ENCODE assay signal across 12 mouse cellular contexts in genomic region chr1:91043191-91043590, GRCm38 (mm10). TPM values are rescaled to one million over a fixed set of nuclear protein-coding genes. Genes with fewer than 3 reads are reported as not detected.
DNase-seq lines count a peak whose midpoint lies in the region; ATAC-seq and TF ChIP-seq lines count a peak whose summit lies in the region.
"Had no signal": no experiment of that assay in that cellular context is flagged by ENCODE, and none has a peak within 500 bp of the region (broad histone marks: within the 10 kb centered on the region; RNA-seq: fewer than 3 reads in every experiment).

No protein-coding gene starts in this region.

- peak overlapping the region; percentile 59; the same call in 1 of the 2 replicates for H3K9ac ChIP-seq in heart, embryonic 14.5 days (ENCODE audit: low read length)
- no peak overlapping the region for H3K9ac ChIP-seq in midbrain, postnatal 0 days (replicated peaks; ENCODE audit: low read length, poor library complexity, severe bottlenecking)
- no peak overlapping the region for H3K9ac ChIP-seq in midbrain, embryonic 16.5 days (ENCODE audit: low read depth, low read length)
- H3K9ac ChIP-seq in stomach, postnatal 0 days (ENCODE audit: low read length), result 0 out of 2 replicates have a peak overlapping the region, but pooled peaks have one; percentile 13
- H3K9ac ChIP-seq: neural tube, embryonic 13.5 days had no signal

- no peaks in the 10 kb centered on the region for H3K9me3 ChIP-seq in heart, embryonic 14.5 days (ENCODE audit: control insufficient read depth, low read length)
- H3K9me3 ChIP-seq in midbrain, postnatal 0 days (ENCODE audit: low read length), result no peaks in the 10 kb centered on the region
- H3K9me3 ChIP-seq in midbrain, embryonic 16.5 days (replicated peaks; ENCODE audit: control insufficient read depth, low read length, poor library complexity, severe bottlenecking), result no peaks in the 10 kb centered on the region
- H3K9me3 ChIP-seq in stomach, postnatal 0 days (ENCODE audit: control insufficient read depth, low read length), result no peaks in the 10 kb centered on the region
- H3K9me3 ChIP-seq: neural tube, embryonic 13.5 days had no signal

- H3K36me3 ChIP-seq in heart, embryonic 14.5 days (ENCODE audit: control insufficient read depth, insufficient read depth, low read length), result peaks cover 8% of the 10 kb centered on the region
- no peaks in the 10 kb centered on the region for H3K36me3 ChIP-seq in midbrain, postnatal 0 days (ENCODE audit: insufficient read depth, low read length)
- no peaks in the 10 kb centered on the region for H3K36me3 ChIP-seq in midbrain, embryonic 16.5 days (ENCODE audit: control insufficient read depth, insufficient read depth, low read length)
- H3K36me3 ChIP-seq in stomach, postnatal 0 days (ENCODE audit: control insufficient read depth, insufficient read depth, low read length), result no peaks in the 10 kb centered on the region
- H3K36me3 ChIP-seq: G1E; neural tube, embryonic 13.5 days had no signal

- ATAC-seq in heart, embryonic 14.5 days (ENCODE audit: insufficient number of reproducible peaks, insufficient read depth, low FRiP score, low read depth), result no peak
- ATAC-seq in midbrain, postnatal 0 days (ENCODE audit: low FRiP score), result no peak
- ATAC-seq in midbrain, embryonic 16.5 days, result no peak; the same call in 1 of the 2 replicates
- ATAC-seq in stomach, postnatal 0 days (ENCODE audit: low FRiP score, low TSS enrichment), result peak; percentile 64

- no peak for TF ChIP-seq POLR2A in cerebellum, adult 2 months (IDR thresholded peaks at IDR 0.05; ENCODE audit: borderline replicate concordance, insufficient read depth, low read length)

- no peak for DNase-seq in heart, adult 8-10 months (ENCODE audit: low spot score)
- peak; percentile 58 for DNase-seq in midbrain, postnatal 0 days (ENCODE audit: low spot score)
- DNase-seq in heart, postnatal 4 days, result peak; percentile 62
- DNase-seq in stomach, postnatal 0 days (ENCODE audit: low spot score), result peak; percentile 82
- DNase-seq in ovary, adult 18-20 months (ENCODE audit: low spot score), result no peak
- no peak for DNase-seq in cerebellum, adult 2 months
- DNase-seq: adrenal gland, postnatal 25 days; kidney, postnatal 4 days had no signal

- no peak overlapping the region for H3K4me3 ChIP-seq in heart, embryonic 14.5 days (ENCODE audit: control insufficient read depth in 1 of 2, insufficient read depth in 1 of 2, low read depth in 1 of 2, low read length in 2 of 2)
- H3K4me3 ChIP-seq in midbrain, postnatal 0 days (ENCODE audit: low read depth, low read length), result no peak overlapping the region
- H3K4me3 ChIP-seq in midbrain, embryonic 16.5 days (ENCODE audit: low read depth, low read length), result no peak overlapping the region
- H3K4me3 ChIP-seq in stomach, postnatal 0 days (ENCODE audit: low read depth, low read length), result no peak overlapping the region
- no peak overlapping the region for H3K4me3 ChIP-seq in cerebellum, adult 2 months (replicated peaks; ENCODE audit: insufficient read depth, low read depth, low read length)
- H3K4me3 ChIP-seq: neural tube, embryonic 13.5 days had no signal

- TF ChIP-seq CTCF in midbrain, postnatal 0 days (IDR thresholded peaks at IDR 0.05), result no peak
- no peak for TF ChIP-seq CTCF in stomach, postnatal 0 days (IDR thresholded peaks at IDR 0.05; ENCODE audit: low read depth)
- no peak for TF ChIP-seq CTCF in cerebellum, adult 2 months (IDR thresholded peaks at IDR 0.05; ENCODE audit: borderline replicate concordance, insufficient read depth, low read depth, low read length)

- TF ChIP-seq EP300 in stomach, postnatal 0 days (optimal IDR thresholded peaks at IDR 0.05), result no peak

- 29% methylated on average over 5 of the region's 5 CpGs for WGBS in heart, embryonic 14.5 days
- 63% methylated on average over 5 of the region's 5 CpGs for WGBS in midbrain, postnatal 0 days
- WGBS in midbrain, embryonic 16.5 days, result 63% methylated on average over 5 of the region's 5 CpGs
- 39% methylated on average over 5 of the region's 5 CpGs for WGBS in stomach, postnatal 0 days
- 23% methylated on average over 5 of the region's 5 CpGs for WGBS in cerebellum, adult 2 months

- H3K27me3 ChIP-seq in heart, embryonic 14.5 days (ENCODE audit: control insufficient read depth, insufficient read depth, low read length), result no peaks in the 10 kb centered on the region
- no peaks in the 10 kb centered on the region for H3K27me3 ChIP-seq in midbrain, postnatal 0 days (ENCODE audit: insufficient read depth, low read length)
- no peaks in the 10 kb centered on the region for H3K27me3 ChIP-seq in midbrain, embryonic 16.5 days (ENCODE audit: control insufficient read depth, insufficient read depth, low read depth, low read length)
- no peaks in the 10 kb centered on the region for H3K27me3 ChIP-seq in stomach, postnatal 0 days (ENCODE audit: control insufficient read depth, insufficient read depth, low read length)
- H3K27me3 ChIP-seq in cerebellum, adult 2 months (ENCODE audit: control insufficient read depth, insufficient read depth, low read length), result no peaks in the 10 kb centered on the region
- H3K27me3 ChIP-seq: neural tube, embryonic 13.5 days had no signal

- H3K4me1 ChIP-seq in heart, embryonic 14.5 days (ENCODE audit: control insufficient read depth in 2 of 2, insufficient read depth in 2 of 2, low read length in 2 of 2), result peaks cover 49 to 87% of the 10 kb centered on the region in 2 experiments
- peaks cover 11% of the 10 kb centered on the region; the same call in 1 of the 2 replicates for H3K4me1 ChIP-seq in midbrain, postnatal 0 days (ENCODE audit: insufficient read depth, low read length)
- peaks cover 5% of the 10 kb centered on the region; the same call in 1 of the 2 replicates for H3K4me1 ChIP-seq in midbrain, embryonic 16.5 days (ENCODE audit: control insufficient read depth, insufficient read depth, low read length)
- H3K4me1 ChIP-seq in stomach, postnatal 0 days (replicated peaks; ENCODE audit: control insufficient read depth, insufficient read depth), result 0 out of 2 replicates have a peak, but pooled peaks cover 4% of the 10 kb centered on the region
- 0 out of 2 replicates have a peak, but pooled peaks cover 5% of the 10 kb centered on the region for H3K4me1 ChIP-seq in cerebellum, adult 2 months (ENCODE audit: control insufficient read depth, insufficient read depth, low read length)

- peak overlapping the region; percentile 2; the same call in 1 of the 2 replicates for H3K4me2 ChIP-seq in heart, embryonic 14.5 days (ENCODE audit: low read length)
- no peak overlapping the region for H3K4me2 ChIP-seq in midbrain, postnatal 0 days (ENCODE audit: low read depth, low read length, poor library complexity, severe bottlenecking)
- no peak overlapping the region for H3K4me2 ChIP-seq in midbrain, embryonic 16.5 days (ENCODE audit: low read length)
- H3K4me2 ChIP-seq in stomach, postnatal 0 days (replicated peaks; ENCODE audit: low read depth), result no peak overlapping the region
- H3K4me2 ChIP-seq: neural tube, embryonic 13.5 days had no signal

- peak overlapping the region; percentile 65 to 78 for H3K27ac ChIP-seq in heart, embryonic 14.5 days (replicated peaks in 1 of 2; ENCODE audit: control insufficient read depth in 1 of 2, insufficient read depth in 1 of 2, low read depth in 2 of 2, low read length in 2 of 2)
- H3K27ac ChIP-seq in midbrain, postnatal 0 days (ENCODE audit: low read depth, low read length), result no peak overlapping the region
- no peak overlapping the region for H3K27ac ChIP-seq in midbrain, embryonic 16.5 days (ENCODE audit: low read length)
- H3K27ac ChIP-seq in stomach, postnatal 0 days (replicated peaks), result peak overlapping the region; percentile 84
- no peak overlapping the region for H3K27ac ChIP-seq in cerebellum, adult 2 months (ENCODE audit: insufficient read depth, low read length)
- H3K27ac ChIP-seq: neural tube, embryonic 13.5 days had no signal

RNA-seq across cellular contexts. Expression of gene Lrrfip1, which starts 44.7 kb away (rescaled TPM):
- polyA plus RNA-seq in heart, embryonic 14.5 days (2014; fragmentation: Nextera tagmentation; extraction: Ambion mirVana), result 151 and 161 TPM in 2 replicates
- 10 to 100 TPM; 55.4 to 72.1 (median 61.1) TPM for total RNA-seq in heart, adult 8-10 months (2022)
- 26.7 and 34.2 TPM in 2 replicates for total RNA-seq in midbrain, postnatal 0 days (2014; rRNA removed)
- 41.4 and 48.9 TPM in 2 replicates for polyA plus RNA-seq in midbrain, postnatal 0 days (2015; fragmentation: Nextera tagmentation; extraction: Ambion mirVana)
- polyA plus RNA-seq in midbrain, embryonic 16.5 days (2015; fragmentation: Nextera tagmentation; extraction: Ambion mirVana), result 42.7 and 44.4 TPM in 2 replicates
- total RNA-seq in heart, postnatal 4 days (2021), result 100 to 1,000 TPM; 214 to 233 TPM
- 69.4 and 79.0 TPM in 2 replicates for polyA plus RNA-seq in stomach, postnatal 0 days (2015; fragmentation: Nextera tagmentation; extraction: Ambion mirVana)
- polyA plus RNA-seq in cerebellum, adult 2 months (2012; rRNA removed), result 50.7 and 52.3 TPM in 2 replicates
- polyA plus RNA-seq: G1E had no signal

Comparison
In these comparisons a context has a peak if more than half of its experiments do, and no peak if none do; other contexts are left out.
1. DNase-seq: peak in midbrain, postnatal 0 days (single experiment), heart, postnatal 4 days (single experiment) and stomach, postnatal 0 days (single experiment); none in heart, adult 8-10 months (single experiment), ovary, adult 18-20 months (single experiment) and cerebellum, adult 2 months (0 of 2).
2. H3K27ac ChIP-seq: peak in heart, embryonic 14.5 days (2 of 2) and stomach, postnatal 0 days (single experiment); none in midbrain, postnatal 0 days (single experiment), midbrain, embryonic 16.5 days (single experiment) and cerebellum, adult 2 months (single experiment).
3. H3K9ac ChIP-seq: peak in heart, embryonic 14.5 days (single experiment) and stomach, postnatal 0 days (single experiment); none in midbrain, postnatal 0 days (single experiment) and midbrain, embryonic 16.5 days (single experiment).